Mouse (Mus musculus) cortical plate, adult 2 months (tissue): ENCODE measurements around the gene Tollip.
A peak's percentile ranks its signal among the peaks of the same experiment; 100 is the strongest.

Experiments
- CTCF ChIP-seq: fragments of 200-500 bp; IDR thresholded peaks from 2 replicates; pipeline ENCODE4 v1.5.1; 2011; ENCODE audit warnings: mild to moderate bottlenecking, control low read depth, low read length; ENCODE audit not compliant: insufficient read depth; ENCODE audit errors: extremely low read depth
- POLR2A ChIP-seq: fragments of 200-500 bp; IDR thresholded peaks from 2 replicates; pipeline ENCODE4 v1.6.1; 2011; ENCODE audit warnings: mild to moderate bottlenecking, low read length, control low read depth; ENCODE audit not compliant: insufficient read depth; ENCODE audit errors: extremely low read depth

DNA sequence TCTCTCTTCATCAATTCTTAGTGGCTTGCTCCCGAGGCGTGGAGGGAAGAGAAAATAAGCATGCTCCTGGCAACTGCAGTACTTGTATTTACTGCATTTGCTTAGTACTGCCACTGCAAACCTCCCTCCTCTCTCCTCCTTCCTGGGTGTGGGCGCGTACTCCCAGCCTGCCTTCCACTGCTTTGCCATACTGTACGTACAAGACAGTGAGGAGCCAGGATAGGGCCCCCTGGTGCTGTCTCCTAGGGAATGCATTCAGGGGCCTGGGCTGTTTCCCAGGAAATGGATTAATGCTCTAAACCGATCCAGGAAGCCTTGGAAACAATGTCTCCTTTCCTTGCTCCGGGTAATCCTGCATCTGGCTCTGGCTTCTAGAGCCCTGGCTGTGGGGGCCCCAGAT lies 27.6 kb upstream of the Tollip start:
- TF ChIP-seq CTCF (peak; percentile 39), POLR2A (peak; percentile 45; the same call in 1 of the 2 replicates)
